Mouse (Mus musculus) left cerebral cortex, adult 2 months (tissue): ENCODE measurements around the gene Kcnj15. TPM values are rescaled to one million over a fixed set of nuclear protein-coding genes. Genes with fewer than 3 reads are reported as not detected.
A peak's percentile ranks its signal among the peaks of the same experiment; 100 is the strongest.

Experiments
- DNase-seq, 2 experiments: peaks; one replicate each; pipeline ENCODE4 v3.0.0; 2021 to 2022; ENCODE audit warnings: low spot score in 2 of 2, mixed read lengths in 1 of 2; ENCODE audit errors: extremely low spot score in 1 of 2
- H3K27ac ChIP-seq: fragments of 200-600 bp; 2 replicates; pipeline ENCODE4 v1.8.1; 2022
- H3K4me3 ChIP-seq: fragments of 200-600 bp; 2 replicates; pipeline ENCODE4 v1.8.1; 2022
- CTCF ChIP-seq: fragments of 200-600 bp; IDR thresholded peaks from 2 replicates; pipeline ENCODE4 v1.8.1; 2022; ENCODE audit warnings: antibody characterized with exemption, mild to moderate bottlenecking, moderate library complexity
- intact Hi-C: fragments of 180-260 bp; cut with DNase I; formaldehyde crosslinking; loops from one replicate; pipeline ENCODE4 v1.15.1; 2025
- total RNA-seq, 2 experiments: library from RNA; stranded (reverse); gene quantifications; 2 replicates each; pipeline ENCODE4 v1.2.3; 2021

The Kcnj15 gene
- total RNA-seq, 2 experiments from 2014 or later = not detected

DNA sequence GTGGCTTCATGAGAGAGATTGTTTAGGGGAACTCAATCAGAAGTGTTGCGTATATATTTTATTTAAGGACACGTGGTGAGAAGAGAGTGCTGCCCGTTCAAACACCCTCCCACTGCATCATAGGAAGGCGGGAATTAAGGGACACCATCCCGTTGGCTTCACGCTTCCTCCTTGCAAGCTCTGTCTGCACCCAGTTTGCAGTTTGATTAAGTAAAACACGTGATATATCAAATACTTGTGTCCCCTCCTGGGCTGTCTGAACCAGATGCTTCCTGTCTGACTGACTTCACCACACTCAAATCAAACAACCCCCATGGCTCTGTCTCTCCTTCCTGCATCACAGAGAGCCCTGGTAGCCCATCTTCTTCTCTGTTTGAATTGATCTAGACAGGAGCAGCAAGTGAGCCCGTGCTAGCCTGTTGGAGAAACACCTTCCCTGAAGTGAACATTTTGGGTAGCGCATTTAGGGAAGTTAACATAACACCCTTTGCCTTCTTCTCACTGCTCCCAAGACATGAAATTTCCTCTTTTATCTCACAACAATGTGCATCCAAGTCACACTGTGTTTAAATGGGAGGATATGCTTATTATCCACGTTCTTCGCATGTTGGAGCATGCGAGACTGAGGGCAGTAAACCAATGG lies 26.8 kb downstream of the Kcnj15 start:
- no peak for DNase-seq
- Histone ChIP-seq H3K27ac (no peak overlapping the region), H3K4me3 (no peak overlapping the region)
- TF ChIP-seq CTCF = no peak
- intact Hi-C loops = no loop called here

DNA sequence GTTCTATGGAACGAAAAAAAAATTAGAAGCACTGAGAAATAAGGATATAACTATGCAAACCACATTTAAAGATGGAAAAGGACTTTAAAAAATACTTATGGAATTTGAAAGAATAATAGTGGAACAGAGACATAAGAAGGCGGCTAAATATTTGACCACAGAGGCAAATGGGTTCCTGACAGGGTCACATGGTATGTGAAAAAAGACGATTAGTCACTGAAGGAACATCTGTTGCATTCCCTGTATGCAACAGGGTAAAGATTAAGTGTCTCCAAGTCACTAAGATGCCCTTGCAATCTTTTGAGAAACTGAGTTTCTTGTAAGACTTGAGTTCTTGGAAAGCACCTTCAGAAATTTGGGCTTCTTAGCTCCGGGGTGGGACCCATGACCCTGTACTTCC lies 27.7 kb downstream of the Kcnj15 start:
- no peak for TF ChIP-seq CTCF
- intact Hi-C loops = no loop called here
- H3K4me3 ChIP-seq = no peak overlapping the region
- no peak for DNase-seq
- no peak overlapping the region for H3K27ac ChIP-seq

DNA sequence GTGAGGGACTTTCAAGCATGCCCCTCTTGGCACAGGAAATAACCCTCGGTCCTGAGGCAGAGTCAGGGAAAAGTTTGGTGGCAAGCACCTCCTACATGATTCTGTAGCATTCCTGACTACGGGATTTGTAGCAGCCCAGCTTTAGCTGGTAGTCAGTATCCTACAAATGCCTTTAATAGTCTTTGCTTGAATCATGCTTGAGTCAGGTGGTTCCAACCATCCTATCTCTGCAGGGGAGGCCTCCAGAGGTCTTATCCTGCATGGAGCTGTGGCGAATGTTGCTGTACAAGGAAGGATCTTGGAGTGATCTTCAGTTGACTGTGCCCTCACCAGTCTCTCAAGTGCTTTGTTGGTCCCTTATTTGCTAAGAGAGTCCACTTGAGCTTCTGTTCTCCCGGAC lies 28.4 kb downstream of the Kcnj15 start:
- intact Hi-C loops = no loop called here
- DNase-seq = no peak
- TF ChIP-seq CTCF = no peak

DNA sequence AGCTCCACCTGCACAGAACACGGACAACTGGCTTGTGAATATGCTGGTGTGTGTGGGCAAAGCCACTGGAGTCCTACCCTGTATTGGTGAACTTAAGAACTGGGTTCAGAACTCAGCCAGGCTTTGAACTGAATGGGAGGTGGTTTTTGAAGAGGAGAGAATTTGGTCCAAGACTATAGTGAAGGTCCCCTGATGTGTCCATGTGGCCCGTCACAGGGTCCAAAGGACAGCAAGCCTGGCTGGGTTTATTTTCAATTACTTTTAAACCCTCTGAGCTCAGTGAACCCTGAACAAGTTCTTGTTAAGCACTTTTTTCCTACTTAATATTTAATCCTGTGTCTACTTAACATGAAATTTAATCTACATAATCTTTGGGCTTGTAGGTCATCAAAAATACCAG lies 30.3 kb downstream of the Kcnj15 start:
- DNase-seq = no peak
- no peak overlapping the region for H3K27ac ChIP-seq
- intact Hi-C loops = no loop called here

More for the DNA sequence above, 28.4 kb downstream of the Kcnj15 start:
- Histone ChIP-seq H3K27ac (no peak overlapping the region), H3K4me3 (no peak overlapping the region)

DNA sequence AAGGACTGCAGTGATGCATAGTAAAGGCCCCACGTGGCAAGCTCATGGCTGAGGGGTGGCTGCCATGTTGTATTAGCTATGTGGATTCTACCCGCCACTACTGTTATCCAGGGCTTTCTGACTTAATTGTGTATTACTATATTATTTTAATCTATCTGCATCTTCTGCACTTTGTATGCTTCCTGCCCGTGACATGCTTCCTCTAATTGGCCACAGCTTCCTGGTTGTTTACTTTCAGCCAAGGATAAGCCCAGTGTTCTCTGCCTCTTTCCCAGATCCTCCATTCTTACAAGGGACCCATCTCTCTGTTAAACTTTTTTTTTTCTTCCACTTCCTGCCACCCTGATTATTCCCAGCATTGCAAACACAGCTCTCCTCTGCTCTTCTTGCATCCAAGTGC lies 32.0 kb downstream of the Kcnj15 start:
- H3K27ac ChIP-seq = no peak overlapping the region
- H3K4me3 ChIP-seq = no peak overlapping the region
- DNase-seq = no peak
- no peak for TF ChIP-seq CTCF
- intact Hi-C loops = no loop called here

More for the DNA sequence above, 30.3 kb downstream of the Kcnj15 start:
- TF ChIP-seq CTCF = no peak
- no peak overlapping the region for H3K4me3 ChIP-seq

DNA sequence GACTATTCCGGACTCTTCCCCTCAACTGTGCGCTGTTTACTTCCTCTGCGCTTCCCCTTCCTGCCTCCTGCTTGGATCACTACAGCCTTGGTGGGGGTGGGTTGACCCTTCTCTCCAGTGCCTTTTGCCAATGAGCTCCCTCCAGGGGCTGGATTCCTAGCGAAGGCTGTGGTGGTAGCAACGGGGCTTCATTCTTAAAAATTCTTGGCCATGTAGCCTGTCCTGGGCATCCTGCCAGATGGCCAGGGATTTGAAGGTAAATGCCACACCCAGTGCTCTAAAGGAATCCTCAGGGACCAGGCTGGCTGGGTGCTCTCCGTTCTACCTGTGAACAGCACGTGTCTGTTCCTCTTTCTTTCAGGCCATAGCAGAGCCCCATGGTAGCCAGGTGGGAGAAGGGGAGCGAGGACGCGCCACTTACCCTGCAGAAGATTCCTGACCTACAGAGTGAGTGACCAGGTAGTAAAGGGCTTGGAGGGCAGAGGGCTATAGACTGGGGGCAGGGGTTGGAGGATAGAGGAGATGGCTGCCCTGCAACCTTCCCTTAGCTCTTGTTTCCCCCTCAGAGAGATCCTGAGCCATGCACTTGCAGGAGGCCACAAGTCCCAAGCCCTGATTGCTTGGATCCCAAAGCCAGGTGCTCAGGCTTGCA lies 34.2 kb downstream of the Kcnj15 start:
- no peak overlapping the region for H3K27ac ChIP-seq
- DNase-seq = no peak
- intact Hi-C loops = loop anchor here (5.0 kb wide), 1 partner anchor 54 kb away; no protein-coding TSS in a partner anchor
- no peak overlapping the region for H3K4me3 ChIP-seq
- TF ChIP-seq CTCF = no peak

DNA sequence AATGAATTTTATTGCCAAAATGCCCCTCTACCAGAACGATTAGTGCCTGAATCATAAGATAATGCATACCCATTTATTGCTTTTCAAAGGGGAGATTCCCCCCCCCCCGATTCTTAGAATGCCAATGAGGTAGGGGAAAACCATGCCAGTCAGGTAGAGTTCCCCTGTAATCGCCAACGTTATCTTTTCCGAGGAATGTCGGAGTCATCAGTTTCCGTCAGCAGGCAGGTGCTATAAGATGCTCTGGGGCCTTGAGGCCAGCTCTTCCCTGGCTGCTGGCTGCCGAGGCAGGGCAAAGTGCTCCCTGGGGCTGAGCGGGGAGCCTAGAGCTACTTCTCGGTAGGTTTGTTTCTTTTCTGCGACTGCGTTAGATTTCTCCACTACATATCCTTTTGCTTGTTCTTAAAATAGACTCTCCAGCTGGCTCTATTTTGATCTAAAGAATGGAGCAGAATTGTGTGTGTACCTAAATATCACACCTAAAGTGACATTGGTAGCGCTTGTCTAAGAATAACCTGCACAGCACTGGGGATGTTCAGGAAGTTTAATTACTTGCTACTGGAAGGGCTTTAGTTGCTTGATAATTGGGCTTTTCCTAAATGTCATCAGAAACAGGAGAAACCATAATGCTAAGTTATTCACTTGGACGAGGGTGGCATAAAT lies 35.6 kb downstream of the Kcnj15 start:
- intact Hi-C loops = loop anchor here (5.0 kb wide), 1 partner anchor 56 kb away; no protein-coding TSS in a partner anchor
- no peak for DNase-seq

DNA sequence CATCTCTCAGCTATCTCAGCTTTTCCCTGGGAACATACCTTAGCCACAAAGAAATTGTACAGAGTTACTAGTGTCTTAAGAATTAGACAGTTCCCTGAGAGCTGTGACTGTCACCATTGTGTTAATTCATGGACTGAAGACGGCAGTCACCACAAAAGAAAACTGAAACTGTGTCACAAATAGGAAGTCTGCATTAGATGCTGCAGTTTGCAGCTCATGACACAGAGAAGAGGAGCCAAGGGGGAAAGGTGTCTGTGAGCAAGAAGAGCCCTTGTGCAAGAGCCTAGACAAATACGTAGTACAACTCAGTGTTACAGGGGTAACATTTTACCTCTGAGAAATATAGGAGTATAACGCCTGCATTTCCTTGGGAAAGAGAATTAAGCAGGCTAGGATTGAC lies 40.3 kb downstream of the Kcnj15 start:
- Histone ChIP-seq H3K27ac (no peak overlapping the region), H3K4me3 (no peak overlapping the region)
- intact Hi-C loops = no loop called here
- no peak for DNase-seq
- TF ChIP-seq CTCF = no peak

More for the DNA sequence above, 35.6 kb downstream of the Kcnj15 start:
- Histone ChIP-seq H3K4me3 (no peak overlapping the region), H3K27ac (peak overlapping the region; percentile 47; the same call in 1 of the 2 replicates)
- TF ChIP-seq CTCF = no peak

DNA sequence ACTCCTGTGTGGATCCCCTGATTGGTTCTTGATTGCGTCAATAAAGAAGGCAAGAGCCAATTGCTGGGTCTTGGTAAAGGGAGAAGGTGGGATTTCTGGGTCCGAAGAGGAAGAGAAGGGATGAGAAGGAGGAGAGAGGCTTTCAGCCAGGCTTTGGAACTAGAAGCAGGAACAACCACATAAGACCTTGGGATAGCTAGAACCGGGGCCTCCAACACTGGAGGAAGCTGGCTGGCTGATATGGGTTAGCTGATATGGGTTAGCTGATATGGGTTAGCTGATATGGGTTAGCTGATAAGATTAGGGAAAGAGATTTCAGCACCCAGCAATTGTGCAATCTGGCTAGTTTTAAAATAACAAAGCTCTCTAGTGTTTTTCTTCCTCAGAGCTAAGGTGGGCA lies 44.3 kb downstream of the Kcnj15 start:
- no peak for TF ChIP-seq CTCF
- intact Hi-C loops = no loop called here
- no peak overlapping the region for H3K27ac ChIP-seq
- DNase-seq = no peak
- no peak overlapping the region for H3K4me3 ChIP-seq

DNA sequence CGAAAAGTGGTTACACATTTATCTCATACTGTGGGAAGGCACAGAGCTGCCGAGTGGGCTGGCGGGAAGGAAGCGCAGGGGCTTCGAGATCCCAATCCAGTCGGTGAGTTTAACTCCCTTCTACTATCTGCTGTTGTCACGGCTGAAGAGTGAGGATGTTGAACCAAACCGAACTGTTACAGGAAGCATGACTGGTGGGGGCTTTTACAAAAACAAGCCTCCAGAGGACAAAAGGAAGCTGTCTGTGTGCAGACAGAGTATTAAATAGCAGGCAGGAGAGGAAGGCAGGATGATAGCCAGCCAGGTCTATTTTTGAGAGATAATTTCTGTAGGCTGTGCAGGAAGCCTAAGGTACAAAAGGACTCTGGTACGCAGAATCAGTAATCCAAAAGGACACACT lies 46.3 kb downstream of the Kcnj15 start:
- intact Hi-C loops = no loop called here
- H3K4me3 ChIP-seq = no peak overlapping the region
- no peak for DNase-seq
- no peak for TF ChIP-seq CTCF
- H3K27ac ChIP-seq = no peak overlapping the region

DNA sequence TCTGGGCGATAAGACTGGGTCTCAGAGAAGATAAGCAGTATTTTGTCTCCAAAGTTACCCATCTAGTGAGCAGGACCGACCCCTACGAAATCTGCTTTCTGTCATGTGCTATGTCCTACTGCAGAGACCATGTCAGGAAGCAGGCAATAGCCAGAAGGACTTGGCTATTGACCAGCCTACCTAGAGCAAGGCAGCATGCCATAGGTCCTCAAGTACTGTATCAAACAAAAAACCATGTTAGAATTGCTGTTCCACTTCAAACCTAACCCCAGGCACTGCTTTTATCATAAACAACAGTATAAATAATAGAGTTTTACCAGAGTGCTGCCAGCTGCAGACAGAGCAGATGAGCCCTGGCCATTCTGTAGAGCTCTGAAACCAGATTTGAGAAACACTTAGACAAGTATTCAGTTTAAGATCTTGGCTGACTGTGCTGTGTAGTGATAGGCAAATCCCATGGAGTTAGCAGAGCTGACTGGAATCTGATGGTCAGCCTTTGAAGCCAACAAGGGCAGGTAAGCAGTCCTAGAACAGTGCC lies 50.5 kb downstream of the Kcnj15 start:
- Histone ChIP-seq H3K4me3 (no peak overlapping the region), H3K27ac (no peak overlapping the region)
- intact Hi-C loops = no loop called here
- no peak for TF ChIP-seq CTCF
- DNase-seq = no peak

DNA sequence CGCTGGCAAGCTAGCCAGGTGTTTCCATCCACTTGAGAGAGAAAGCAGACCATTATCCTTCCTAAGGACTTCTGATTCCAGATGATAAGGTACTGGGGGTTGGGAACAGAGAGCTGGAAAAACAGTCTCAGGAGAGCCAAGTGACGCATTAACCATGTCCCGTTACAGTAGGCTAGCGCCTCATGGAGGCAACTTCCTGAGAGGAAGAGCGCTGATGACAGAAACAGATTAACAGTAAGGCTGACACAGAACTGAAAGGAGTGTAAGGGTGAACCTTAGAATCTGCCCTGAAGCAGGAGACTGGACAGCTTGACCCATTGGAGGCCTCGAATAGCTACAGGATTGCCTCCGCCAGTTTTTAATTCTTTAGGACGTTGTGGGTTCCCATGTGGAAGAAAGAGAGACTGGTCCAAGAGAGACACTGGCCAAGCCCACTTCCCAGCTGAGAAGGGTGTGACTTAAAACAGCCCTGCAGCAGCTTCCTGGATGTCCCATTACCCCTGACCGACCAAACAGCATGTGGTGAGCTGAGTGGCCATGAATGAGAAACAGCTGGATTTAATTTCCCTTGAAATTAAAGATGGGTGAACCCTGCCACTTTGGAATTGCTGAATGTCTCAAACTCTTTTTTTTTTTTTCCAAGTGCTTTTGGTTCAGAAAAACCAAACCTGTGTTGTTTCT lies 64.7 kb downstream of the Kcnj15 start:
- no peak for TF ChIP-seq CTCF
- Histone ChIP-seq H3K4me3 (no peak overlapping the region), H3K27ac (no peak overlapping the region)
- DNase-seq = no peak
- intact Hi-C loops = no loop called here
